Mouse (Mus musculus) lung, adult 18-20 months (tissue): Measurements from ENCODE around the gene Gm49380.

ENCODE experiments used
- DNase-seq, 2 experiments: peaks; one replicate each; pipeline ENCODE4 v3.0.0; 2022; ENCODE audit warnings: mixed read lengths in 2 of 2

The Gm49380 gene

GRCm38 (mm10) chr9:44074395-44075275 is 38.7 kb downstream of the Gm49380 start:
- no peak for DNase-seq

- DNase-seq, result no peak
These were observed 40.2 kb downstream of the Gm49380 start for GRCm38 (mm10) chr9:44073115-44073514.

- no peak for DNase-seq
These were observed 40.7 kb downstream of the Gm49380 start for GRCm38 (mm10) chr9:44072599-44072915.

- no peak for DNase-seq
These were observed 41.2 kb downstream of the Gm49380 start for GRCm38 (mm10) chr9:44071914-44072598.

GRCm38 (mm10) chr9:44070844-44071231 is 42.5 kb downstream of the Gm49380 start:
- no peak for DNase-seq

- no peak for DNase-seq
These were observed 43.0 kb downstream of the Gm49380 start for GRCm38 (mm10) chr9:44070113-44070843.

GRCm38 (mm10) chr9:44069252-44069651 is 44.0 kb downstream of the Gm49380 start:
- no peak for DNase-seq

- DNase-seq, result no peak
These were observed 45.4 kb downstream of the Gm49380 start for GRCm38 (mm10) chr9:44067960-44068330.

GRCm38 (mm10) chr9:44067241-44067959 is 45.9 kb downstream of the Gm49380 start:
- DNase-seq, result no peak

- DNase-seq, result peak; percentile 98 to 99
These were observed 46.5 kb downstream of the Gm49380 start, which contains the start of gene Usp2 for GRCm38 (mm10) chr9:44066785-44067225. Gene Usp2, plus strand, starts transcription at chr9:44067021.

- DNase-seq, result no peak
These were observed 48.1 kb downstream of the Gm49380 start for GRCm38 (mm10) chr9:44065177-44065576.

GRCm38 (mm10) chr9:44058606-44059005 is 54.7 kb downstream of the Gm49380 start:
- no peak for DNase-seq

- DNase-seq, result no peak
These were observed 59.4 kb downstream of the Gm49380 start for GRCm38 (mm10) chr9:44053936-44054335.

GRCm38 (mm10) chr9:44052855-44053254 is 60.4 kb downstream of the Gm49380 start:
- DNase-seq, result no peak

- no peak for DNase-seq
These were observed 63.7 kb downstream of the Gm49380 start for GRCm38 (mm10) chr9:44049381-44050165.

- no peak for DNase-seq
These were observed 64.5 kb downstream of the Gm49380 start for GRCm38 (mm10) chr9:44048541-44049380.

GRCm38 (mm10) chr9:44047571-44048490 is 65.5 kb downstream of the Gm49380 start:
- DNase-seq, result no peak

- DNase-seq, result no peak
These were observed 66.2 kb downstream of the Gm49380 start for GRCm38 (mm10) chr9:44047071-44047470.

- DNase-seq, result no peak
These were observed 66.9 kb downstream of the Gm49380 start for GRCm38 (mm10) chr9:44046426-44046825.

- DNase-seq, result no peak
These were observed 67.4 kb downstream of the Gm49380 start for GRCm38 (mm10) chr9:44045884-44046272.
